ENCODE assay signal across 21 mouse cellular contexts in the genomic region with DNA sequence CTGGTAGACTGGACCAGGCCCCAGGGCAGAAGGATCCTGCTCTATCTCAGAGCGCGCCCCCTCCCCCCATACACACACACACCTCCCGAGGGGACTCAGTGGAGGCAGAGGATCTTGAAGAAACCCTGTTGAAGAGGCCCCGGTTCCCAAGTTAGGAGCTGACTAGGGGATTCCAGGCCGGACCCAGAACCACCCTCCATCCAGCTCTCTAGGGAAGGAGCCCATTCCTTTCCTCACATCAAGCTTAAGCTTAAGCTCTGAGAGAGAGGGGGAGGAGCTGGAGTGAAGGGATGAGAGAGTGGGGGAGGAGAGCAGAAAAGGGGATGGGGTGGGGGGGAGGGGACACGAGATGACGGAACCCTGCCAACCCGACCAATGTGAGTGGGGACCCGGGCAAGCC. TPM values are rescaled to one million over a fixed set of nuclear protein-coding genes. Genes with fewer than 3 reads are reported as not detected.
"Had no signal": no experiment of that assay in that cellular context is flagged by ENCODE, and none has a peak within 500 bp of the region (broad histone marks: within the 10 kb centered on the region; RNA-seq: fewer than 3 reads in every experiment).

No protein-coding gene starts in this region.

- DNase-seq: liver, embryonic 13.5 days; lung, adult 18-20 months; lung, embryonic 14.5 days; lung, postnatal 10 days; lung, postnatal 4 days; retina, postnatal 1 day; right cerebral cortex, adult 18-20 months; right cerebral cortex, postnatal 25 days; right cerebral cortex, postnatal 4 days; spleen, adult 18-20 months; thymus, adult 18-20 months; thymus, postnatal 14 days; thymus, postnatal 4 days had no signal

- H3K27me3 ChIP-seq: liver, embryonic 13.5 days; midbrain, embryonic 12.5 days; midbrain, embryonic 15.5 days; neural tube, embryonic 13.5 days; neural tube, embryonic 15.5 days had no signal

- H3K36me3 ChIP-seq: neural tube, embryonic 15.5 days had no signal

- H3K4me3 ChIP-seq: liver, embryonic 13.5 days; midbrain, embryonic 12.5 days; midbrain, embryonic 15.5 days; myocyte; neural tube, embryonic 13.5 days; neural tube, embryonic 15.5 days had no signal

- H3K27ac ChIP-seq: liver, embryonic 13.5 days; midbrain, embryonic 12.5 days; midbrain, embryonic 15.5 days; neural tube, embryonic 13.5 days; neural tube, embryonic 15.5 days had no signal

- H3K9ac ChIP-seq: liver, embryonic 13.5 days; lung, embryonic 14.5 days; midbrain, embryonic 12.5 days; midbrain, embryonic 15.5 days; neural tube, embryonic 13.5 days; neural tube, embryonic 15.5 days had no signal

- H3K4me2 ChIP-seq: liver, embryonic 13.5 days; lung, embryonic 14.5 days; midbrain, embryonic 12.5 days; midbrain, embryonic 15.5 days; neural tube, embryonic 13.5 days; neural tube, embryonic 15.5 days had no signal

- H3K4me1 ChIP-seq: liver, embryonic 13.5 days; midbrain, embryonic 15.5 days; neural tube, embryonic 15.5 days had no signal

- ATAC-seq: midbrain, embryonic 15.5 days had no signal

- H3K9me3 ChIP-seq: liver, embryonic 13.5 days; midbrain, embryonic 12.5 days; midbrain, embryonic 15.5 days; neural tube, embryonic 13.5 days; neural tube, embryonic 15.5 days had no signal

RNA-seq across cellular contexts. Expression of a gene that starts 43.6 kb away (rescaled TPM):
- polyA plus RNA-seq: midbrain, embryonic 12.5 days; midbrain, embryonic 15.5 days; neural tube, embryonic 11.5 days; neural tube, embryonic 13.5 days; neural tube, embryonic 15.5 days; urinary bladder, adult 2 months had no signal

RNA-seq across cellular contexts. Expression of a gene that starts 47.5 kb away (rescaled TPM):
- polyA plus RNA-seq: small intestine, adult 2 months had no signal
